Mouse (Mus musculus) A20 (cell line): ENCODE data around the gene Lurap1.

Experiments
- DNase-seq: peaks from one replicate; pipeline ENCODE4 v3.0.0-alpha.2; 2011; ENCODE audit warnings: low read depth, low spot score

Gene Lurap1

GRCm38 (mm10) chr4:116160769-116161168, 9.6 kb upstream of the Lurap1 start:
- no peak for DNase-seq

GRCm38 (mm10) chr4:116159912-116160311, 8.8 kb upstream of the Lurap1 start:
- no peak for DNase-seq

GRCm38 (mm10) chr4:116157882-116158281, 6.7 kb upstream of the Lurap1 start:
- DNase-seq: no peak

- DNase-seq: no peak
Observed at GRCm38 (mm10) chr4:116152702-116153101, 1.6 kb upstream of the Lurap1 start.

- no peak for DNase-seq
Observed at GRCm38 (mm10) chr4:116150862-116151221, 296 bp downstream of the Lurap1 start.

GRCm38 (mm10) chr4:116150156-116150861, 829 bp downstream of the Lurap1 start:
- peak; percentile 80 for DNase-seq

- no peak for DNase-seq
Observed at GRCm38 (mm10) chr4:116149812-116150155, 1.4 kb downstream of the Lurap1 start.

- DNase-seq: peak; percentile 80
Observed at GRCm38 (mm10) chr4:116143891-116144717, 7.0 kb downstream of the Lurap1 start.

GRCm38 (mm10) chr4:116143317-116143811, 7.8 kb downstream of the Lurap1 start:
- DNase-seq: peak; percentile 71

- no peak for DNase-seq
Observed at GRCm38 (mm10) chr4:116142269-116142668, 8.9 kb downstream of the Lurap1 start.

- no peak for DNase-seq
Observed at GRCm38 (mm10) chr4:116141736-116142135, 9.4 kb downstream of the Lurap1 start.

GRCm38 (mm10) chr4:116140801-116141574, 10.2 kb downstream of the Lurap1 start:
- no peak for DNase-seq

GRCm38 (mm10) chr4:116137421-116137996, 13.6 kb downstream of the Lurap1 start:
- DNase-seq: peak; percentile 90

- DNase-seq: peak; percentile 66
Observed at GRCm38 (mm10) chr4:116134990-116135389, 16.1 kb downstream of the Lurap1 start.

- no peak for DNase-seq
Observed at GRCm38 (mm10) chr4:116133126-116133525, 18.0 kb downstream of the Lurap1 start.

GRCm38 (mm10) chr4:116127956-116128355, 23.2 kb downstream of the Lurap1 start:
- no peak for DNase-seq

- DNase-seq: no peak
Observed at GRCm38 (mm10) chr4:116125803-116126386, 25.2 kb downstream of the Lurap1 start.

GRCm38 (mm10) chr4:116123602-116124519, 27.3 kb downstream of the Lurap1 start, which contains the start of the genes Rad54l and Pomgnt1:
TSS of gene Rad54l (minus strand) at chr4:116123690.
TSS of gene Pomgnt1 (plus strand) at chr4:116123840.
- peak; percentile 92 for DNase-seq

- DNase-seq: peak; percentile 49
Observed at GRCm38 (mm10) chr4:116122762-116123161, 28.4 kb downstream of the Lurap1 start.

GRCm38 (mm10) chr4:116111486-116111885, 39.7 kb downstream of the Lurap1 start:
- DNase-seq: no peak
